21 mouse cellular contexts compared by ENCODE assay signal in genomic region chr9:45791456-45792142, GRCm38 (mm10). TPM values are rescaled to one million over a fixed set of nuclear protein-coding genes. Genes with fewer than 3 reads are reported as not detected.
A peak's percentile ranks its signal among the peaks of the same experiment; 100 is the strongest.
DNase-seq lines count a peak whose midpoint lies in the region; ATAC-seq lines count a peak whose summit lies in the region.
"Had no signal": no experiment of that assay in that cellular context is flagged by ENCODE, and none has a peak within 500 bp of the region (broad histone marks: within the 10 kb centered on the region; RNA-seq: fewer than 3 reads in every experiment).

No protein-coding gene starts in this region.

- H3K27ac ChIP-seq in hindbrain, embryonic 10.5 days: peak overlapping the region; percentile 60; the same call in 1 of the 2 replicates
- H3K27ac ChIP-seq in hindbrain, embryonic 12.5 days: no peak overlapping the region
- peak overlapping the region; percentile 82 for H3K27ac ChIP-seq in midbrain, embryonic 10.5 days (replicated peaks)
- H3K27ac ChIP-seq in midbrain, embryonic 16.5 days (ENCODE audit: low read length): no peak overlapping the region
- peak overlapping the region; percentile 51; the same call in 1 of the 2 replicates for H3K27ac ChIP-seq in midbrain, embryonic 13.5 days
- H3K27ac ChIP-seq: embryonic facial prominence, embryonic 12.5 days; heart, adult 2 months; heart, embryonic 15.5 days had no signal

- ATAC-seq in cerebellum, adult (ENCODE audit: insufficient number of reproducible peaks, low FRiP score, low TSS enrichment): no peak
- no peak for ATAC-seq in hindbrain, embryonic 12.5 days (ENCODE audit: low FRiP score)
- ATAC-seq in midbrain, embryonic 16.5 days: no peak
- ATAC-seq in midbrain, embryonic 13.5 days: no peak
- ATAC-seq: CD4-positive, CD25-positive, alpha-beta regulatory T cell, adult 4 months had no signal

- peak; percentile 59 to 65 for DNase-seq in cerebellum, postnatal 10 days
- no peak for DNase-seq in hindbrain, embryonic 10.5 days (ENCODE audit: low spot score)
- no peak for DNase-seq in midbrain, embryonic 10.5 days (ENCODE audit: low spot score)
- no peak for DNase-seq in right cerebral cortex, postnatal 36 days (ENCODE audit: low spot score in 2 of 2)
- DNase-seq: adrenal gland, adult 8-10 months; adrenal gland, postnatal 36 days; B cell, adult 2 months; cerebellum, adult 11 months; cerebellum, adult 8-10 months; heart, adult 2 months; heart, postnatal 14 days had no signal

- H3K27me3 ChIP-seq in hindbrain, embryonic 10.5 days (ENCODE audit: insufficient read depth, poor library complexity, severe bottlenecking): no peaks in the 10 kb centered on the region
- no peaks in the 10 kb centered on the region for H3K27me3 ChIP-seq in hindbrain, embryonic 12.5 days
- no peaks in the 10 kb centered on the region for H3K27me3 ChIP-seq in midbrain, embryonic 10.5 days (ENCODE audit: low read depth, poor library complexity, severe bottlenecking)
- no peaks in the 10 kb centered on the region for H3K27me3 ChIP-seq in midbrain, embryonic 16.5 days (ENCODE audit: control insufficient read depth, insufficient read depth, low read depth, low read length)
- no peaks in the 10 kb centered on the region for H3K27me3 ChIP-seq in midbrain, embryonic 13.5 days
- H3K27me3 ChIP-seq: embryonic facial prominence, embryonic 12.5 days; forebrain, embryonic 12.5 days; heart, embryonic 15.5 days had no signal

- no peak overlapping the region for H3K9ac ChIP-seq in hindbrain, embryonic 12.5 days
- H3K9ac ChIP-seq in midbrain, embryonic 16.5 days (ENCODE audit: low read depth, low read length): no peak overlapping the region
- no peak overlapping the region for H3K9ac ChIP-seq in midbrain, embryonic 13.5 days (replicated peaks)
- H3K9ac ChIP-seq: embryonic facial prominence, embryonic 12.5 days; forebrain, embryonic 12.5 days; heart, embryonic 15.5 days had no signal

- 74% methylated on average over 8 of the region's 8 CpGs for WGBS in hindbrain, embryonic 10.5 days
- WGBS in hindbrain, embryonic 12.5 days: 68% methylated on average over 8 of the region's 8 CpGs
- 90% methylated on average over 8 of the region's 8 CpGs for WGBS in midbrain, embryonic 10.5 days
- WGBS in midbrain, embryonic 16.5 days: 77% methylated on average over 8 of the region's 8 CpGs
- WGBS in midbrain, embryonic 13.5 days: 81% methylated on average over 8 of the region's 8 CpGs

- peaks cover 44% of the 10 kb centered on the region for H3K4me1 ChIP-seq in hindbrain, embryonic 10.5 days (replicated peaks)
- peaks cover 14% of the 10 kb centered on the region; the same call in 1 of the 2 replicates for H3K4me1 ChIP-seq in hindbrain, embryonic 12.5 days
- peaks cover 48% of the 10 kb centered on the region for H3K4me1 ChIP-seq in midbrain, embryonic 10.5 days
- H3K4me1 ChIP-seq in midbrain, embryonic 16.5 days (ENCODE audit: control insufficient read depth, insufficient read depth, low read length): no peaks in the 10 kb centered on the region
- peaks cover 23% of the 10 kb centered on the region for H3K4me1 ChIP-seq in midbrain, embryonic 13.5 days (replicated peaks)
- H3K4me1 ChIP-seq: embryonic facial prominence, embryonic 12.5 days had no signal

- H3K36me3 ChIP-seq in hindbrain, embryonic 10.5 days: peaks cover 61% of the 10 kb centered on the region
- peaks cover 30% of the 10 kb centered on the region; the same call in 1 of the 2 replicates for H3K36me3 ChIP-seq in hindbrain, embryonic 12.5 days
- H3K36me3 ChIP-seq in midbrain, embryonic 10.5 days: peaks cover 55% of the 10 kb centered on the region
- 0 out of 2 replicates have a peak, but pooled peaks cover 4% of the 10 kb centered on the region for H3K36me3 ChIP-seq in midbrain, embryonic 16.5 days (ENCODE audit: control insufficient read depth, insufficient read depth, low read length)
- peaks cover 25% of the 10 kb centered on the region for H3K36me3 ChIP-seq in midbrain, embryonic 13.5 days
- H3K36me3 ChIP-seq: heart, embryonic 15.5 days had no signal

- no peak overlapping the region for H3K4me3 ChIP-seq in hindbrain, embryonic 10.5 days
- H3K4me3 ChIP-seq in hindbrain, embryonic 12.5 days: no peak overlapping the region
- H3K4me3 ChIP-seq in midbrain, embryonic 10.5 days: no peak overlapping the region
- no peak overlapping the region for H3K4me3 ChIP-seq in midbrain, embryonic 16.5 days (ENCODE audit: low read depth, low read length)
- H3K4me3 ChIP-seq in midbrain, embryonic 13.5 days (replicated peaks): no peak overlapping the region
- H3K4me3 ChIP-seq: embryonic facial prominence, embryonic 12.5 days; forebrain, embryonic 12.5 days; heart, adult 2 months; heart, embryonic 15.5 days had no signal

- no peak overlapping the region for H3K4me2 ChIP-seq in hindbrain, embryonic 12.5 days (replicated peaks)
- no peak overlapping the region for H3K4me2 ChIP-seq in midbrain, embryonic 16.5 days (ENCODE audit: low read length)
- H3K4me2 ChIP-seq in midbrain, embryonic 13.5 days (replicated peaks): no peak overlapping the region
- H3K4me2 ChIP-seq: embryonic facial prominence, embryonic 12.5 days; forebrain, embryonic 12.5 days; heart, embryonic 11.5 days; heart, embryonic 15.5 days had no signal

- H3K9me3 ChIP-seq in hindbrain, embryonic 10.5 days: no peaks in the 10 kb centered on the region
- H3K9me3 ChIP-seq in hindbrain, embryonic 12.5 days (replicated peaks): no peaks in the 10 kb centered on the region
- H3K9me3 ChIP-seq in midbrain, embryonic 10.5 days (replicated peaks): no peaks in the 10 kb centered on the region
- H3K9me3 ChIP-seq in midbrain, embryonic 16.5 days (replicated peaks; ENCODE audit: control insufficient read depth, low read length, poor library complexity, severe bottlenecking): no peaks in the 10 kb centered on the region
- H3K9me3 ChIP-seq in midbrain, embryonic 13.5 days: no peaks in the 10 kb centered on the region
- H3K9me3 ChIP-seq: embryonic facial prominence, embryonic 12.5 days; forebrain, embryonic 12.5 days; G1E; heart, embryonic 15.5 days had no signal

RNA-seq across cellular contexts. Expression of gene Cep164, which starts 36.9 kb away (rescaled TPM):
- 16.0 and 20.9 TPM in 2 replicates for polyA plus RNA-seq in hindbrain, embryonic 10.5 days (2016; fragmentation: Nextera tagmentation; extraction: Ambion mirVana)
- polyA plus RNA-seq in hindbrain, embryonic 12.5 days (2016; fragmentation: Nextera tagmentation; extraction: Ambion mirVana): 17.7 and 18.8 TPM in 2 replicates
- 17.0 and 17.4 TPM in 2 replicates for polyA plus RNA-seq in midbrain, embryonic 10.5 days (2016; fragmentation: Nextera tagmentation; extraction: Ambion mirVana)
- polyA plus RNA-seq in midbrain, embryonic 16.5 days (2015; fragmentation: Nextera tagmentation; extraction: Ambion mirVana): 10.7 and 12.7 TPM in 2 replicates
- 14.9 and 15.5 TPM in 2 replicates for polyA plus RNA-seq in midbrain, embryonic 13.5 days (2015; fragmentation: Nextera tagmentation; extraction: Ambion mirVana)

RNA-seq across cellular contexts. Expression of gene Bace1, which starts 46.8 kb away (rescaled TPM):
- polyA plus RNA-seq in hindbrain, embryonic 10.5 days (2016; fragmentation: Nextera tagmentation; extraction: Ambion mirVana): 24.0 and 29.6 TPM in 2 replicates
- 40.2 and 41.5 TPM in 2 replicates for polyA plus RNA-seq in hindbrain, embryonic 12.5 days (2016; fragmentation: Nextera tagmentation; extraction: Ambion mirVana)
- 20.7 and 29.0 TPM in 2 replicates for polyA plus RNA-seq in midbrain, embryonic 10.5 days (2016; fragmentation: Nextera tagmentation; extraction: Ambion mirVana)
- polyA plus RNA-seq in midbrain, embryonic 16.5 days (2015; fragmentation: Nextera tagmentation; extraction: Ambion mirVana): 48.1 and 51.3 TPM in 2 replicates
- 47.0 and 50.6 TPM in 2 replicates for polyA plus RNA-seq in midbrain, embryonic 13.5 days (2015; fragmentation: Nextera tagmentation; extraction: Ambion mirVana)

Comparison
In these comparisons a context has a peak if more than half of its experiments do, and no peak if none do; other contexts are left out.
1. H3K27ac ChIP-seq: peak in hindbrain, embryonic 10.5 days (single experiment), midbrain, embryonic 10.5 days (single experiment) and midbrain, embryonic 13.5 days (single experiment); none in hindbrain, embryonic 12.5 days (single experiment) and midbrain, embryonic 16.5 days (single experiment).
2. DNase-seq: peak in cerebellum, postnatal 10 days (2 of 2); none in hindbrain, embryonic 10.5 days (single experiment), midbrain, embryonic 10.5 days (single experiment) and right cerebral cortex, postnatal 36 days (0 of 2).